Mouse (Mus musculus) lung, embryonic 15.5 days (tissue): ENCODE measurements at regions not wholly inside any gene's neighbourhood (a gene's known extent, or its start where the extent isn't known, plus 50 kb on each side); places are given as distances from the start of the nearest gene placed in this dataset.

ENCODE experiments used
- ATAC-seq: fragments of 200-750 bp; cut with Nextera tagmentation; 2 replicates; pipeline ENCODE4 v1.8.0; 2017; ENCODE audit warnings: moderate number of reproducible peaks, borderline replicate concordance; ENCODE audit not compliant: low FRiP score, low TSS enrichment; ENCODE audit errors: extremely low read depth
- H3K27ac ChIP-seq: fragments of 300-500 bp; sonication (generic); 2 replicates; pipeline ENCODE4 v1.5.1; 2015; ENCODE audit warnings: moderate library complexity, mild to moderate bottlenecking, inconsistent platforms
- H3K27me3 ChIP-seq: fragments of 300-500 bp; sonication (generic); 2 replicates; pipeline ENCODE4 v1.6.1; 2015; ENCODE audit warnings: inconsistent platforms
- H3K36me3 ChIP-seq: fragments of 300-500 bp; sonication (generic); 2 replicates; pipeline ENCODE4 v1.6.1; 2015; ENCODE audit warnings: inconsistent platforms
- H3K4me1 ChIP-seq: fragments of 300-500 bp; sonication (generic); 2 replicates; pipeline ENCODE4 v1.6.1; 2015; ENCODE audit warnings: inconsistent platforms
- H3K4me2 ChIP-seq: fragments of 300-500 bp; sonication (generic); 2 replicates; pipeline ENCODE4 v1.6.1; 2015; ENCODE audit warnings: inconsistent platforms, mild to moderate bottlenecking, moderate library complexity
- H3K4me3 ChIP-seq: fragments of 300-500 bp; sonication (generic); 2 replicates; pipeline ENCODE4 v1.5.1; 2015; ENCODE audit warnings: mild to moderate bottlenecking, inconsistent platforms
- H3K9ac ChIP-seq: fragments of 300-500 bp; sonication (generic); 2 replicates; pipeline ENCODE4 v1.6.1; 2015; ENCODE audit warnings: inconsistent platforms
- H3K9me3 ChIP-seq: fragments of 300-500 bp; sonication (generic); 2 replicates; pipeline ENCODE4 v1.6.1; 2016; ENCODE audit warnings: inconsistent platforms
- WGBS: fragments of 180-500 bp; shearing (Covaris S2); methylation state at CpG from one replicate; pipeline ENCODE4 v1.1.7; 2015; 5-methylcytosine and 5-hydroxymethylcytosine counted together

DNA sequence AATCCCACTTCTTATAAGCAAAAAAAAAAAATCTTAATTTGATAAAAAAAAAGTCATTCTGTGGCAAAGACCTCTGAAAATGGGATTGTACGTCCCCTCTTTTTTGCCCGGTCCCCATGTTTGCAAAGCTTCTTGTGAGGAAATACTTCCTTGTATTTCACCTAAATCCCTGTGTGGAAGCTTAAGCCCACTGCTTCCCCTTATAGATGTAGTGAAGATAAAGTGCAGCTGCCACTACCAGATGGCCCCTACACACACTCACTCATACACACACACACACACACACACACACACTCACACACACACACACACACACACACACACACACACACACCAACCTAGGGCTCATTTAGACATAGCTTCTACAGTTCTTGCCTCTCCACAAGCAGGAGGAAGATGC, 159.6 kb upstream of the Klf12 start:
- no peak overlapping the region for H3K27ac ChIP-seq
- H3K9ac ChIP-seq = no peak overlapping the region
- no peaks in the 10 kb centered on the region for H3K27me3 ChIP-seq
- 46% methylated on average over 2 of the region's 2 CpGs for WGBS
- H3K36me3 ChIP-seq = no peaks in the 10 kb centered on the region
- no peak overlapping the region for H3K4me3 ChIP-seq
- peaks cover 3% of the 10 kb centered on the region; the same call in 1 of the 2 replicates for H3K4me1 ChIP-seq
- no peak for ATAC-seq
- H3K4me2 ChIP-seq = no peak overlapping the region
- H3K9me3 ChIP-seq = no peaks in the 10 kb centered on the region

DNA sequence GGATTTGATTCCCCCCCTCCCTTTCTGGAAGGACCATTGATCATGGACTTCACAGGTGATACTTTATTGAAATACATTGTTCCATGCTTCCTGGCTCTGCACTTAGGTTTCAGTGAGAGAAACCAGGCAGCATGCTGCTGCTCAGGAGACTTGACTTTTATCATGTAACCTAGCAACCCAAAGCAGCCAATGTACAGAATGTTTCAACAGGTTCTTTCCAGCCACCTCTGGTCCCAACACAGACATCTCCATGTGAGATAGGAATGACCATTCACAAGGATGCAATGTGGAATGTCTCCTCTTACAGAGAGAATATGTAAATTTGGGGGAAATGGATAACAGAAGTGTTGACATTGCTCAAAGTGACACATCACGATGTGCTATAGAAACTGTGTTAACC, 153.1 kb upstream of the Klf12 start:
- no peak for ATAC-seq
- 65% methylated on average over 1 of the region's 1 CpGs for WGBS
- H3K9ac ChIP-seq = no peak overlapping the region

DNA sequence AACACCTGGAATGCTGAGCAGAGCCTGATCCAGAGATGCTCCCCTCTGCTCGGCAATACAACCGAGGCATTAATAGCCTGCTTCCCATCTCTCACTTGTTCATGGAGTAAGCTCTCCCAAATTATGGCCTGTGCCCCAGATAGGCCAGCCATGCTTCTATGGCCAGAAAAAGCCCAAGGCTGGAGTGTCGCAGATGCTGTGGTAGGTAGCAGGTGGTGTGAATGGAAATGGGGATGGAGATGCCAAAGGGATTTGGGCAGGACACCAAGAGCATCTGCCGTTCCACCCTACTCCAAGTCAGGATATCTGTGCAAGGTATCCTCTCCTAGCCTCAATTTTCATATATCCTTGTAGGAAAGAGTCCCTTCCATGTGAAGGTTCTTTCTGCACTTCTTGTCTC, 145.2 kb upstream of the Klf12 start:
- no peak for ATAC-seq
- WGBS = 90% methylated on average over 4 of the region's 4 CpGs

More for the DNA sequence above, 153.1 kb upstream of the Klf12 start:
- H3K4me3 ChIP-seq = no peak overlapping the region
- no peaks in the 10 kb centered on the region for H3K27me3 ChIP-seq
- H3K9me3 ChIP-seq = no peaks in the 10 kb centered on the region
- H3K27ac ChIP-seq = no peak overlapping the region
- no peaks in the 10 kb centered on the region for H3K4me1 ChIP-seq
- no peaks in the 10 kb centered on the region for H3K36me3 ChIP-seq
- no peak overlapping the region for H3K4me2 ChIP-seq

GRCm38 (mm10) chr14:100426399-100426798, 141.9 kb upstream of the Klf12 start:
- Histone ChIP-seq H3K4me1 (no peaks in the 10 kb centered on the region), H3K9me3 (no peaks in the 10 kb centered on the region), H3K9ac (no peak overlapping the region), H3K27me3 (no peaks in the 10 kb centered on the region), H3K36me3 (no peaks in the 10 kb centered on the region), H3K4me3 (no peak overlapping the region), H3K4me2 (no peak overlapping the region), H3K27ac (no peak overlapping the region)
- ATAC-seq = no peak
- WGBS = 91% methylated on average over 7 of the region's 7 CpGs

More for the DNA sequence above, 145.2 kb upstream of the Klf12 start:
- Histone ChIP-seq H3K4me2 (no peak overlapping the region), H3K4me3 (no peak overlapping the region), H3K27me3 (no peaks in the 10 kb centered on the region), H3K4me1 (no peaks in the 10 kb centered on the region), H3K9me3 (no peaks in the 10 kb centered on the region), H3K27ac (no peak overlapping the region), H3K9ac (no peak overlapping the region), H3K36me3 (no peaks in the 10 kb centered on the region)

GRCm38 (mm10) chr14:100423790-100424189, 139.3 kb upstream of the Klf12 start:
- Histone ChIP-seq H3K27me3 (no peaks in the 10 kb centered on the region), H3K4me3 (no peak overlapping the region), H3K36me3 (no peaks in the 10 kb centered on the region), H3K9me3 (no peaks in the 10 kb centered on the region), H3K9ac (no peak overlapping the region), H3K27ac (no peak overlapping the region), H3K4me2 (no peak overlapping the region), H3K4me1 (no peaks in the 10 kb centered on the region)
- 51% methylated on average over 4 of the region's 4 CpGs for WGBS
- no peak for ATAC-seq

DNA sequence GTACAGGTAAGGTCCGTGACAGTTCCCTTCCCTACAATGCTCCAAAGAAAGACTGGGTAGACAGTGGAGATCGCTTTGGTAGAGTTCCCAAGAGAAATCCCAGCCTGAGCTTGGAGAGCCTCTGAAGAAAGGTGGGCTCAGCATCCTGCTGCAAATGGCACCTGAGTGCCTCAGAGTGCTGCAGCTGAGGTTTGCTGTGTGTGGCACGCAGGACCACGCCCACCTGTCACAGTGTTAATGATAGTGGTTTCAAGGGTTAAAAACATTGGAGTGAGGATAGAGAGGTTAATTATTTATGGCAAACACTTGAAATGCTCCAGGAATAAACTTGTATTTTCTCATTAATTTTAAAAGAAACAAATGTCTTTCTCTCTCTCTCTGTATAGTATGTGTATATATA, 137.2 kb upstream of the Klf12 start:
- no peak overlapping the region for H3K4me2 ChIP-seq
- no peaks in the 10 kb centered on the region for H3K27me3 ChIP-seq
- ATAC-seq = no peak
- H3K4me3 ChIP-seq = no peak overlapping the region
- 86% methylated on average over 4 of the region's 4 CpGs for WGBS
- H3K9ac ChIP-seq = no peak overlapping the region
- no peaks in the 10 kb centered on the region for H3K36me3 ChIP-seq
- no peaks in the 10 kb centered on the region for H3K9me3 ChIP-seq
- H3K27ac ChIP-seq = no peak overlapping the region
- H3K4me1 ChIP-seq = no peaks in the 10 kb centered on the region

DNA sequence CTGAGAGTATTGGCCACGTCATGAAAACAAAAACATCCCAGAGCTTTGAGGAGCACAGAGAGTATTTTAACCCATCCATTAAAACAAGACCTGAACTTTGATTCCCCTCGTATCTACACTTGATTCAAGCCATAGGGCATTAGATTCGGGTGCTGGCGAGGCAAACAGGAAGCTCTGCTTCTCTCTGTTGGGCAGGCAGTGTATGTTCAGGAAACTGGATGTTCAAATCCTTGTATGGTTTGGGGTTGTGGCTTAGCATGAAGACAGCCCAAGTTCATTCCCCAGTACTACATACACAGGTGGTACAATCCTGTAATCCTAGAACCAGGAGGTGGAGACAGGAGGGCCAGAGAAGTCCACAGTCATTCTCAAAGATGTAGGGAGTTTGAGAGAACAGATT, 130.6 kb upstream of the Klf12 start:
- no peak overlapping the region for H3K4me2 ChIP-seq
- H3K4me1 ChIP-seq = no peaks in the 10 kb centered on the region
- H3K27ac ChIP-seq = no peak overlapping the region
- H3K4me3 ChIP-seq = no peak overlapping the region
- ATAC-seq = no peak
- no peaks in the 10 kb centered on the region for H3K27me3 ChIP-seq
- no peaks in the 10 kb centered on the region for H3K9me3 ChIP-seq
- 62% methylated on average over 4 of the region's 4 CpGs for WGBS
- no peak overlapping the region for H3K9ac ChIP-seq
- H3K36me3 ChIP-seq = no peaks in the 10 kb centered on the region

GRCm38 (mm10) chr14:100412211-100412610, 127.7 kb upstream of the Klf12 start:
- WGBS = 90% methylated on average over 1 of the region's 1 CpGs
- H3K4me1 ChIP-seq = no peaks in the 10 kb centered on the region
- no peak overlapping the region for H3K27ac ChIP-seq
- no peaks in the 10 kb centered on the region for H3K9me3 ChIP-seq
- no peak for ATAC-seq
- H3K36me3 ChIP-seq = no peaks in the 10 kb centered on the region
- no peak overlapping the region for H3K9ac ChIP-seq
- no peak overlapping the region for H3K4me2 ChIP-seq
- H3K27me3 ChIP-seq = no peaks in the 10 kb centered on the region
- H3K4me3 ChIP-seq = no peak overlapping the region

- Histone ChIP-seq H3K9me3 (no peaks in the 10 kb centered on the region), H3K4me3 (no peak overlapping the region), H3K4me2 (no peak overlapping the region), H3K27ac (no peak overlapping the region), H3K36me3 (no peaks in the 10 kb centered on the region), H3K27me3 (no peaks in the 10 kb centered on the region), H3K9ac (no peak overlapping the region), H3K4me1 (no peaks in the 10 kb centered on the region)
- ATAC-seq = no peak
- 39% methylated on average over 5 of the region's 5 CpGs for WGBS
Measured at GRCm38 (mm10) chr14:100397191-100397590, 112.7 kb upstream of the Klf12 start.

GRCm38 (mm10) chr14:100375218-100375983, 90.9 kb upstream of the Klf12 start:
- Histone ChIP-seq H3K4me2 (no peak overlapping the region), H3K27ac (no peak overlapping the region), H3K27me3 (no peaks in the 10 kb centered on the region), H3K9ac (no peak overlapping the region), H3K9me3 (no peaks in the 10 kb centered on the region), H3K36me3 (no peaks in the 10 kb centered on the region), H3K4me3 (no peak overlapping the region), H3K4me1 (no peaks in the 10 kb centered on the region)
- WGBS = 48% methylated on average over 8 of the region's 8 CpGs
- no peak for ATAC-seq

- Histone ChIP-seq H3K27me3 (no peaks in the 10 kb centered on the region), H3K36me3 (no peaks in the 10 kb centered on the region), H3K4me1 (no peaks in the 10 kb centered on the region), H3K27ac (no peak overlapping the region), H3K9me3 (no peaks in the 10 kb centered on the region), H3K4me3 (no peak overlapping the region), H3K4me2 (no peak overlapping the region), H3K9ac (no peak overlapping the region)
- ATAC-seq = no peak
- WGBS = 72% methylated on average over 18 of the region's 18 CpGs
Measured at GRCm38 (mm10) chr14:100374494-100375217, 90.2 kb upstream of the Klf12 start.

- H3K27me3 ChIP-seq = no peaks in the 10 kb centered on the region
- no peak for ATAC-seq
Measured at GRCm38 (mm10) chr14:100366234-100366864, 81.9 kb upstream of the Klf12 start.

More at GRCm38 (mm10) chr14:100366234-100366864, 81.9 kb upstream of the Klf12 start:
- Histone ChIP-seq H3K36me3 (no peaks in the 10 kb centered on the region), H3K9ac (no peak overlapping the region), H3K27ac (no peak overlapping the region), H3K9me3 (no peaks in the 10 kb centered on the region), H3K4me1 (peaks cover 5% of the 10 kb centered on the region; the same call in 1 of the 2 replicates), H3K4me2 (no peak overlapping the region), H3K4me3 (no peak overlapping the region)
- WGBS = 48% methylated on average over 5 of the region's 5 CpGs
